Mouse (Mus musculus): ENCODE data around the gene Dglucy. TPM values are rescaled to one million over a fixed set of nuclear protein-coding genes. Genes with fewer than 3 reads are reported as not detected.

Gene Dglucy
- polyA plus RNA-seq, 1 experiment = 21.9 TPM

DNA sequence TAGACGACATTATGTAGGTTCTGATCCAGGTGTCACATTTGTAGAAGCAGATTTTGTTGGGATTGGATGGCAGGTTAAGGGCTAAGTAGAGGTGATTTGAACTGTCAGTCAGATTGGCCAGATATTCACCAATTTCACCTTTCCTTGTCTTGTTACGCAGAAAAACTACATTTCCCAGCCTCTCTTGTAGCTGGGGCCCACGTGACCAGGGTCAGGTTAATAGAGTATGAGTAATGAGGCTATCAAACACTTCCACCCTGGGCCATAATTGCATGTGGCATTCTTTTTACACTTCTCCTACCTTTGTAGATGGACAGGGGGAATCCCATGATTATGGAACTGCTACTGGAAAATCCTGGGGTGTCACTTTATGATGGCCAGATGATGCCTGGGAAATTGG, 94.8 kb downstream of the Dglucy start:
- Histone ChIP-seq H3K27ac (ENCODE audit: insufficient read depth, low read length) (no peak overlapping the region), H3K4me3 (ENCODE audit: insufficient read depth, low read length) (no peak overlapping the region), H3K4me1 (ENCODE audit: control insufficient read depth, insufficient read depth, low read length) (no peaks in the 10 kb centered on the region)
- TF ChIP-seq POLR2A (IDR thresholded peaks at IDR 0.05; ENCODE audit: low read depth, low read length) = no peak
- no peak for TF ChIP-seq CTCF (IDR thresholded peaks at IDR 0.05; ENCODE audit: borderline replicate concordance, insufficient read depth, low read length)

DNA sequence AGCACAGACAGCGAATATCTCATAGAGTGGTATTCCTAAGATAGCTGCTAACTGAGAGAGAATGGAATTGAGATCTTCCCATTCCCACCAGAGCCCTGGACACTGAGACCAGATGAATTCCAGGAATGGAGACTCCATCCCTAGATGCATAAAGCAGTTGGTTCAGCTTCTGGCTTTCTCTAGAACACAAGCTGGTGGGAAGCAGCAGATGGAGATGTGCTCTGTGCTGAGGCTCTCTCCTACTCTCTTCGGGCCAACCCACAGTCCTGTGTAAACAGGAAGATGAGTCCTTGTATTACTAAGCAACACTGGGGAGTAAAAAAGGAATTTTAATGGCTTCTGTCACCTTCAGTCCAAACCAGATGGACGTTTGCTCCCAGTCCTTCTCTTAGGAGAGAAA, 96.7 kb downstream of the Dglucy start:
- no peak for TF ChIP-seq POLR2A (IDR thresholded peaks at IDR 0.05; ENCODE audit: low read depth, low read length)
- no peak for TF ChIP-seq CTCF (IDR thresholded peaks at IDR 0.05; ENCODE audit: borderline replicate concordance, insufficient read depth, low read length)
- no peak overlapping the region for H3K27ac ChIP-seq (ENCODE audit: insufficient read depth, low read length)
- no peak overlapping the region for H3K4me3 ChIP-seq (ENCODE audit: insufficient read depth, low read length)
- H3K4me1 ChIP-seq (ENCODE audit: control insufficient read depth, insufficient read depth, low read length) = no peaks in the 10 kb centered on the region

DNA sequence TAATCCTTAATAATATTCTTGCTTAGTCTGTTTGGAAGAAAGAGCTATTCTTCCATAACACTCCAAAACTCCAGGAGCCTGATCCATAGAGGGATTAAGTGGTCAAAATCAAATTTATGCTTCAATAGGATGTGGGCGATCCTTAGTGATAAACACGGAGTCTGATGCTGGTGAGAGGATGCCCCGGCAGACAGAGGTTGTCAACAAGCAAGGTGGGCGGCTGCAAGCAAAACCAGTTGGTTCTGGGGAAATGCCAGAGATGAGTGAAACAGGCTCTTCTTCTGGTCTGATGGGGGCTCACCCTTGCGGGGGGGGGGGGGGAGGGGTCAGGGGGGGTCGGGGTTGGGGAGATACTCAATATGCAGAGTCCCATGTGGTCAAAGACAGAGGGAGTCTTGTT, 97.1 kb downstream of the Dglucy start:
- no peak overlapping the region for H3K4me3 ChIP-seq (ENCODE audit: insufficient read depth, low read length)
- H3K4me1 ChIP-seq (ENCODE audit: control insufficient read depth, insufficient read depth, low read length) = no peaks in the 10 kb centered on the region
- no peak overlapping the region for H3K27ac ChIP-seq (ENCODE audit: insufficient read depth, low read length)
- TF ChIP-seq POLR2A (IDR thresholded peaks at IDR 0.05; ENCODE audit: low read depth, low read length) (no peak), CTCF (IDR thresholded peaks at IDR 0.05; ENCODE audit: borderline replicate concordance, insufficient read depth, low read length) (no peak)

DNA sequence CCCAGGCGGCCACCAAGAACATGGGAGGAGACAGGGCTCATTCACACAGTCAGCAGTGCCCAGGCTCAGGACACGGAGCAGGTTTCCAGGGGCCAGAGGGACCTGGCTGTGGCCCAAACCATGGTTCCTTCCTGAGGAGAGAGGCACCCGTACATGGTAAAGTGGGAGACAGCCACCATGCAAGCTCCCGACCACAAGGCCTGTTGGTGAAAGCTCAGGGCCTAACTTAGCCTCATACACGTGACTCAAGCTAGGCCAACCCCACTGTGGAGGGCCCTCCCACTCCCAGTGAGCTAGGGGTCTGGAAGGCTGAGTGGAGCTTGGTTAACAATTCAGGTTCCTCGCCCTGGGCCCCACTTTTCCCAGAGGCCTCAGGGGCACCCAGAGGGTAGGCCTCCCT, 99.1 kb downstream of the Dglucy start:
- H3K27ac ChIP-seq (ENCODE audit: insufficient read depth, low read length) = no peak overlapping the region
- TF ChIP-seq POLR2A (IDR thresholded peaks at IDR 0.05; ENCODE audit: low read depth, low read length) = no peak
- no peak for TF ChIP-seq CTCF (IDR thresholded peaks at IDR 0.05; ENCODE audit: borderline replicate concordance, insufficient read depth, low read length)
- H3K4me3 ChIP-seq (ENCODE audit: insufficient read depth, low read length) = no peak overlapping the region
- H3K4me1 ChIP-seq (ENCODE audit: control insufficient read depth, insufficient read depth, low read length) = no peaks in the 10 kb centered on the region

DNA sequence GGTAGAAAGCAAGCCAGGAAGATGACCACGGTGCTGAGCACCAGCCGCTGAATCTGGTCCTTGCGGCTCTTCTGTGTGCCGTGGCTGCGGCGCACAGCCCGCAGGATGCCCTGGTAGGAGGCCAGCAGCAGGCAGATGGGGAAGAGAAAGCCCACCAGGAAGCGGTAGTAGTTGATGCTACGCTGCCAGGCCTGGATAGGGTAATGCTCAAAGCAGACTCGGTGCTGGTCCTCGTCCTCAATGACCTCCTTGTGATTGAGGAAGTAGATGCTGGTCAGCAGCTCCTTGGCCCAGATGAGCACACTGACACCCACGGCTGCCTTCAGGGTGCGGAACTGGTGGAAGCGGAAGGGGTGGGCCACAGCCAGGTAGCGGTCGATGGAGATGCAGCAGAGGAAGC, 99.7 kb downstream of the Dglucy start:
- Histone ChIP-seq H3K4me1 (ENCODE audit: control insufficient read depth, insufficient read depth, low read length) (no peaks in the 10 kb centered on the region), H3K4me3 (ENCODE audit: insufficient read depth, low read length) (no peak overlapping the region), H3K27ac (ENCODE audit: insufficient read depth, low read length) (no peak overlapping the region)
- TF ChIP-seq POLR2A (IDR thresholded peaks at IDR 0.05; ENCODE audit: low read depth, low read length) (no peak), CTCF (IDR thresholded peaks at IDR 0.05; ENCODE audit: borderline replicate concordance, insufficient read depth, low read length) (no peak)

DNA sequence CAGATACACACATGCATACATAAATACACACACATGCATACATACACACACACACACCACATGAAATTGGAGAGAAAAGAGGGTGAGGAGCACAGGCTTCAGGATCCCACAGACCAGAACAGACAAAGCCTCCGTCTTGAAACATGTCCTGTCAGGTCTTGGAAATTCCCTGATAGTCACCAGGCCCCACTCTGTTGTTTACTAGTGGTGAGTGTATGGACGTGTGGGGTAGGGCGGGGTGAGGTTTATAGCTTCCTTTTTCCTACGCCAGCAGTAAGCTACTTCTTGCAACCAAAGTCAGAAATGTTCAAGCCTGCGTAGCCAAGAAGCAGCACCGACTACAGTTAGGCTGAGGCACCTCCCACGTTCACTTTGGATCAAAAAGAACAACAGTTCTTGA, 104.3 kb downstream of the Dglucy start:
- Histone ChIP-seq H3K4me3 (ENCODE audit: insufficient read depth, low read length) (no peak overlapping the region), H3K27ac (ENCODE audit: insufficient read depth, low read length) (no peak overlapping the region), H3K4me1 (ENCODE audit: control insufficient read depth, insufficient read depth, low read length) (no peaks in the 10 kb centered on the region)
- TF ChIP-seq CTCF (IDR thresholded peaks at IDR 0.05; ENCODE audit: borderline replicate concordance, insufficient read depth, low read length) (no peak), POLR2A (IDR thresholded peaks at IDR 0.05; ENCODE audit: low read depth, low read length) (no peak)

DNA sequence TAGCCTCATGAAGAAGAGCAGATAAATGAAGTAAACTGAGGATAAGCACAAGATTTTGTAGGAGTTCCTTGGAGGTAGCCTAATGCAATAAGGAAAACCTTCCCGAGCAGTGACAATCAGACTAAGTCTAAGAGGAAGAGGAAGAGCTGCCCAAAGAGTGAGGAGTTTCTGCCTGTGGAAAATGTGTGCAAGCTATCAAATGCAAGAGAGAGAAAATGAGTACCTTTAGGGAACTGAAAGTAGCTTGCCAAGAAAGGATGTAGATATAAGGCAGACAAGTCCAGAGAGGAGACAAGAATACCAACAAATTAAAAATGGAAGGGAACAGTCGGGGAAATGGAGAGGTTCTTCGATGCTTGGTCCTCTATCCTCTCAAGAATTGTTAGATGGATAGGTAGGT, 106.7 kb downstream of the Dglucy start:
- no peaks in the 10 kb centered on the region for H3K4me1 ChIP-seq (ENCODE audit: control insufficient read depth, insufficient read depth, low read length)
- no peak overlapping the region for H3K4me3 ChIP-seq (ENCODE audit: insufficient read depth, low read length)
- TF ChIP-seq POLR2A (IDR thresholded peaks at IDR 0.05; ENCODE audit: low read depth, low read length) (no peak), CTCF (IDR thresholded peaks at IDR 0.05; ENCODE audit: borderline replicate concordance, insufficient read depth, low read length) (no peak)
- no peak overlapping the region for H3K27ac ChIP-seq (ENCODE audit: insufficient read depth, low read length)

DNA sequence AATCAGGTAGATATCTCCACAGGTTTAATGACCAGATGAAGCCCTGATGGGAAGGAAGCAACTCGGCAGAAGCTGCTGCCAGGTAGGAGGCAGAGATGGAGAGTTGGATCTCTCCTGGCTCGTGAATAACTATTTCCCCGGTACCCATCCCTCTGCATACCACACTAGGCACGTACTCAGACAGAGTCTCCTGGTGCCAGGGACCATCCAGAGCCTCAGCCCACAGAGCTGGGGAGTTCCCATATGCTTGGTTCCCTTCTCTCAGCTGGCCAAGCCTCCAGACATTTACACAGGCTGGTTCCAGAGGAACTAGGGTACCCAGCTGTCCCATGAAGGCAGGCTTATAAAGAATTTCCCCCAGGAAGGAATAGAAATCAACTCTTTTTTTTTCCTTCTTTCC, 108.0 kb downstream of the Dglucy start:
- Histone ChIP-seq H3K4me3 (ENCODE audit: insufficient read depth, low read length) (no peak overlapping the region), H3K4me1 (ENCODE audit: control insufficient read depth, insufficient read depth, low read length) (no peaks in the 10 kb centered on the region), H3K27ac (ENCODE audit: insufficient read depth, low read length) (no peak overlapping the region)
- TF ChIP-seq CTCF (IDR thresholded peaks at IDR 0.05; ENCODE audit: borderline replicate concordance, insufficient read depth, low read length) = no peak
- no peak for TF ChIP-seq POLR2A (IDR thresholded peaks at IDR 0.05; ENCODE audit: low read depth, low read length)

DNA sequence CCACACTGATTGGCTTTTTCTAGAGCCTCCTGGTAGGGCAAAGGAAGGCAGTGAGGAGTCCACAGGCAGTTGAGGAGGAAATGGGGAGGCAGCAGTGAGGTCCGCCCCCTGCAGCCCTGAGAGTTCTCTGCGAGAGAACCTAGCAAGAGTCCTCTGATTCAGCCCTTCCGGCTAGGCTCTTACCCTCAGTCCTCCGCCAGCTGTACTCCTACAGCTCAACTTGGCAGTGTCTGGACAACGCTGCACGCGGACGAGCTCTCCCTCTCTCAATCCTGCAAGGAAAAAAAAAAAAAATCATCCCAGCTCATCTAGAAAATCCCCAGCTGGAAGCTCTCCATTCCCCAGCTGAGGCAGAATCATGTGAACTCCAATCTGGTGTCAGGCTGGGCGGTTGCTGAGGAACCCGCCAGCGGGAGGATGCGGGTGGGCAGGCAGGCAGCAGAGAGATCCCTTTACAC, 109.0 kb downstream of the Dglucy start:
- Histone ChIP-seq H3K4me3 (ENCODE audit: insufficient read depth, low read length) (no peak overlapping the region), H3K4me1 (ENCODE audit: control insufficient read depth, insufficient read depth, low read length) (no peaks in the 10 kb centered on the region), H3K27ac (ENCODE audit: insufficient read depth, low read length) (no peak overlapping the region)
- TF ChIP-seq CTCF (IDR thresholded peaks at IDR 0.05; ENCODE audit: borderline replicate concordance, insufficient read depth, low read length) (no peak), POLR2A (IDR thresholded peaks at IDR 0.05; ENCODE audit: low read depth, low read length) (no peak)

DNA sequence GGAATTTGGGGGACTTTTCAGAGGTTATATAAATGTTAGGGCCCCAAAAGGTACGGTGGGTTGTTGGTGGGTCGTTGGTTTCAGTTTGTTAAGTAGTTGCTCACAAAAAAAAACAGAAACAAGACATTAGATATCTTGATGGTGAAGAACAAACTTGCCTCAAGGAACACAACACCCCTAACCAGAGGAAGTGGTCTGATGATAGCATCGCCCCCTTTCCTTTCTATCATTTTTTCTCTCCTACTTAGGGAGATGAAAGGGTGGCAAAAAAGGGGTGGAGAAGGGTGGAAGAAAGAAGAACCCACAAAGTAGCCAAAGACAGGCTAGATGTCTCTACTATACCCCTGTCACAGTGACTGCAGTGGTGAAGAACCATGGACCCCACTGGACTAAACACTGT, 111.7 kb downstream of the Dglucy start:
- TF ChIP-seq POLR2A (IDR thresholded peaks at IDR 0.05; ENCODE audit: low read depth, low read length) = no peak
- no peaks in the 10 kb centered on the region for H3K4me1 ChIP-seq (ENCODE audit: control insufficient read depth, insufficient read depth, low read length)
- no peak overlapping the region for H3K27ac ChIP-seq (ENCODE audit: insufficient read depth, low read length)
- H3K4me3 ChIP-seq (ENCODE audit: insufficient read depth, low read length) = no peak overlapping the region

DNA sequence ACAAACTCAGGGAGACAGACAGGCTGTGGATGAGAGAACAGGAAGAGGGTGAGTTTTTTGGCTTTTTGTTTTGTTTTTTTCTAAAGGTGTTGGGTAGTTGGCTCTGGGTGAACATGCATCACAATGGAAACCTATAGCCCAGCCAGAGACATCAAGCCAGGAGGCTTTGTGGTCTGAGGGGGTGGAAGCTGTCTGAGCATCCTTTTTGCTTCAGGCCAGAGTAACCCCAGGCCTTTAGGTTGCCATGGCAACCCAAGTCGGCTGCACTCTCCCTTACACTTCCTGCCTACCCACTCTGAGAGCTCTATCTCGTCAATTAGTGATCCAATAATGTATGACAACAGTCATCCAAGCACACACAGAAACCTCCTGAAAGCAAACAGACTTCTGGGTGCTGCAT, 116.6 kb downstream of the Dglucy start:
- Histone ChIP-seq H3K4me3 (ENCODE audit: insufficient read depth, low read length) (no peak overlapping the region), H3K4me1 (ENCODE audit: control insufficient read depth, insufficient read depth, low read length) (no peaks in the 10 kb centered on the region), H3K27ac (ENCODE audit: insufficient read depth, low read length) (no peak overlapping the region)
- no peak for TF ChIP-seq POLR2A (IDR thresholded peaks at IDR 0.05; ENCODE audit: low read depth, low read length)
- TF ChIP-seq CTCF (IDR thresholded peaks at IDR 0.05; ENCODE audit: borderline replicate concordance, insufficient read depth, low read length) = no peak
